Mouse (Mus musculus) heart, postnatal 14 days (tissue): ENCODE results near the gene Safb. TPM values are rescaled to one million over a fixed set of nuclear protein-coding genes. Genes with fewer than 3 reads are reported as not detected.
A peak's percentile ranks its signal among the peaks of the same experiment; 100 is the strongest.

Experiments used
- DNase-seq, 2 experiments: peaks; one replicate each; pipeline ENCODE4 v3.0.0; 2021 to 2022
- intact Hi-C: fragments of 180-260 bp; cut with DNase I; formaldehyde crosslinking; loops from one replicate; pipeline ENCODE4 v1.15.1; 2025
- long read RNA-seq, 2 experiments: library from polyadenylated mRNA; stranded (forward); transcript quantifications; one replicate each; pipeline ENCODE4 v2.0.0; 2021
- total RNA-seq, 2 experiments: library from RNA; stranded (reverse); gene quantifications; 2 replicates each; pipeline ENCODE4 v1.2.3; 2021

The Safb gene
- total RNA-seq, result 10 to 100 TPM; 78.1 to 88.8 TPM
- long read RNA-seq, experiment 1, transcript Safb-207 (21 exons, 3,122 nt), result minor isoform, 12 of 101 reads
- long read RNA-seq, experiment 1, transcript Safb-201 (21 exons, 3,106 nt), result major isoform, 63 of 101 reads
- long read RNA-seq, experiment 1, partial matches to known transcripts, result 5 of 101 reads
- long read RNA-seq, experiment 1, other reads (novel, unspliced or antisense), result 20 of 101 reads
- long read RNA-seq, experiment 2, transcript Safb-201 (21 exons, 3,106 nt), result major isoform, 58 of 89 reads
- long read RNA-seq, experiment 2, transcript Safb-207 (21 exons, 3,122 nt), result minor isoform, 5 of 89 reads
- long read RNA-seq, experiment 2, partial matches to known transcripts, result 5 of 89 reads
- long read RNA-seq, experiment 2, other reads (novel, unspliced or antisense), result 19 of 89 reads

DNA sequence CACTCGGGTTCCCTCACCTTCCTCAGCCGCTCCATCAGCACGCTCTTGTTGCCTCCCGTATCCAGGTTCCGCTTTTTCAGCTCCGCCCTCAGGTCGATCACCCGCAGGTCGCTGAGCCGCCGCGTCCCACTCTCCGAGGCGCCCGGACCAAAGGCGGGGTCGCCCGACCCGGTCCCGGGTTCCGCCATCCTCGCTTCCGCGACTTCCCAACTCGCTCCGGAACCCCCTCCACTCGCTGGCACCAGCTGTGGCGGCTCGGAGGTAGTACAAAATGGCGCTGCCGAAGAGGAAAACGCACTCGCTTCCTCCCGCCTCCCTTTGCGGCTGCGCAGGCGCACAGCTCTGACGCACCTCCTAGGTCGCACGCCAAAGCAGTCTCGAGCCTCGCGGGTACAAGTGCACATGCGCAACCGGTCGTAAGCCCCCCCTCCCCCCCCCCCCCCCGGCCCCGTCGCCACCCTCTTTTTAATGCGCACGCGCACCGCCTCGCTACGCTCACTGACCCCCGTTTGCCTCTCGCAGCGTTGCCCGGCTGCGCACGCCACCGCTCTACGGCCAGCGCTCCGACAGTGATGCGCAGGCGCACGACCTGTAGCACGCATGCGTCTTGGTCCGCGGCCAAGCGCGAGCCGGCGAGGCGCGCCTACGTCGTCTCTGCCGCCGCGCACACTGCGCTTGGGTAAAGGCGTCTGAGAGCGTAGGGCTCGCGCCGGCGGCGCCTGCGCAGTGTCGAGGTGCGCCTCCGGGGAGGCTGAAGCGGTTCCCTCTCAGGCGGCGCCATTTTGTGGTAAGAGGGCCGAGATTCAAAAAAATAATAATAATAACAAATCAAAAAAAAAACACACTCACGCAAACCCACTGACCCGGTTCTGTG lies at the start of gene Safb, which contains the start of gene Safb2:
TSS of gene Safb (plus strand) at position 569 of the 874 bp plus-strand sequence.
TSS of gene Safb2 (minus strand) at position 329 of the 874 bp plus-strand sequence.
- intact Hi-C loops, result loop anchor here (5.0 kb wide), 1 partner anchor 697 kb away; no protein-coding TSS in a partner anchor
- peak; percentile 100 for DNase-seq

DNA sequence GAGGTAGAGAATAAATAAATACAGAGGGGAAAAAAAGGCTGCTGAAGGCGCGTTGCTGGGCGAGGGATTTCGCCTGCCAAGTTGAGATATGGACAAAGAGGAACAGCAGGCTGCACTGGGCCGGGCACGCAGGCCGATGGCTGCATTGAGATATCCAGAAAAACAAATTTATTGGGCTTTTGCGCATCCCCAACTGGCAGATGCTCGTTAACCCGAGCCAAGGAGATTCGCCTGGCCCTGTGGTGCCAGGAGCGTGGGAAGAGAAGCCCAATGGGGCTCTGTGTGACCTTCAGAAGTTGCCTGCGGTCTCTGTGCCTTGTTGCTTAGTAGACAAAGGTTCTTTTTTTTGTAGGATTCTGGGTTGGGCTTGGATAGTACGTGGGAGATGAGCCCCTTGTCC lies 48.4 kb upstream of the Safb start:
- intact Hi-C loops, result no loop called here
- no peak for DNase-seq

DNA sequence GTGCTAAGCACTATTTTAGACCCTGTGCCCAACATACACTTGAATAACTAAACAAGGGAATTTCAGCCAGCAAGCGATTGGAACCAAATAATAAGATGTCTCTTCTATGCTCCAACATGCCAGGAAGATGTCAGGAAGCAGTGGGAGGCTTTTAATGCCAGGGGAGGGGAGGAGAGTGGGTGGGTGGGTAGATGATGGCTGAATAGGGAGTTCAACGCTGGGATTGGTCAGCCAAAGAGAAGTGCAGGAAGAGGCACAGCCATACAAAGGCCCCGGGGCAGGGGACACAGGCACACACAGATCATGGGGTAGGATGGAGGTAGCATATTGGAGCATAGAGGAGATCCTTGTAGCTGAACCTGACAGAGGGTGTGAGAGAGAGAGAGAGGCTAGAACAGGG lies 47.8 kb upstream of the Safb start:
- intact Hi-C loops, result no loop called here
- no peak for DNase-seq

DNA sequence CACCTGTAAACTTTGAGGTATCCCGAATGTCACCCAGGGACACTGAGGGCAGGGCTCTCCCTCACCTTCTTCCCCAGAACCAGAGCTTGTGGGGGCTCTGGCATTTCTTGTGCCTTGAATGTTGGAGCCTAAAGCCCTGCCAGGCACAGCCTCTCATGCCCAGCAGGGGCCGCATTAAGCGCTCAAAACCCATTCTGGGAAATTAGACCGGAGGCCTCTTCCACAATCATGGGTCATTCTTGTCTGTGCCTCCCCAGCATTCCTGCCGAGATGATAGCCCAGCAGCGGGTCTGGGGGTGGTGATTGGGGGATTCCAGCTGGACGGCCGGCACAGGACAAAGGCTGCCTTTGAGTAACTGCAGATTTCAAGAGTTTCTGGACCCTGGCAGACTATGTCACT lies 46.7 kb upstream of the Safb start:
- intact Hi-C loops, result no loop called here

DNA sequence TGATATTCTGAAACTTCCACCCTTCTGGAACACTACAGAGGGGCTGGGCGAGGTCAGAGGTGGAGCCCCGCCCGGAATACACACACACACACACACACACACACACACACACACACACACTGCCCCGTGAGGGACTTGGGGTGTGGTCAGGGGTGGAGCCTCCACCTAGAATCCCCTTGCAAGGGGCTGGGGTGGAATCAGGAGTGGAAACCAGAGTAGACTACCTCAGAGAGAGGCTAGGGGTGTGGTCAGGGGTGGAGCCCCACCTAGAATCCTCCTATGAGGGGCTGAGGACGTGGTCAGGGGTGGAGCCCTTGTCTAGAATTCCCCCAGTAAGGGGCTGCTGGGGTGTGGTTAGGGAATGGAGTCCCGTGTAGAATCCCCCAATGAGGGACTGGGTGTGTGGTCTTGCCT lies 44.1 kb upstream of the Safb start:
- DNase-seq, result no peak
- intact Hi-C loops, result no loop called here

More for the DNA sequence above, 46.7 kb upstream of the Safb start:
- DNase-seq, result no peak

DNA sequence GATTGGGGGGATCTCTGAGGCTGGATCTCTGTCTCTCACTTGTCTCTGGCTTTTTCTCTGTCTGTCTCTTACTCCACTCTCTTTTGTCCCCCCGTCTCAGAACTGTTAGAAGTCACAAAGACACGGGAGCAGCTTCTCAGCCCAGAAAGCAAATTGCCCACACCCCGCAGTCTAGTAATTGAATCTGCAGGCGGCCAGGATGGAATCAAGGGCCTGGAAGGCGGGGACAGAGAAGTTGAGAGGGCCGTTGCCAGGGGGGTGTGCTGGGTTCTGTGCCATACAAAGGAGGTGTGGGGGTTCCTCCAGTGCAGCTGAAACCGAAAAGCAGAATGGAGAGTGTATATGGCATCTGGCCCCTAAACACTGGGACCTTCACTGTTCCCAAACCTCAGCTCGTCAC lies 41.9 kb upstream of the Safb start:
- DNase-seq, result no peak
- intact Hi-C loops, result no loop called here

DNA sequence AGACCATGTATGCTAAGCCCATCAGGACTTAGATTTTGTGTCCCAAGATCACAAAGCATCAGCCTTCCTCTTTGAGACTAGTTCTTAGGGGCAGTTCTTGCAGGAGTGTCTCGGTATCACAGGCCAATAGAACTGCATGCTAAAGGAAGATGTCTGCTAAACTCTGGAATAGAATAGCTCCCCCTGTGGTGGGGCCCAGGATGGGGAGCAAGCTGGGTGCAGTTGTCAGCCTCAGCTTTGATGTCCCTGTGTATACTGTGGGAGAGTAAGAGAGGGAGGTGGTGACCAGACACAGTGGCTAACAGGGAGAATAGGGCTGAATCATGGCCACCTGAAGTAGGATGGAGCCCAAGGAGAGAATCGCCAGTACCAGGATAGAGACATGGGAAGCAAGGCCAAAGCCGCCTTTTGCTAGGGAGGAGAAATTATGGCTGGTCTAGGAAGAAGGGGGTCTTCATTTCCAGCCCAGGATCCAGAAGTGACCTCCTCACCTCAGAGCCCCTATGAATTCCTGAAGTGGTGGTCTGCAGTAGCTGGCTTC lies 40.9 kb upstream of the Safb start:
- DNase-seq, result no peak
- intact Hi-C loops, result no loop called here

DNA sequence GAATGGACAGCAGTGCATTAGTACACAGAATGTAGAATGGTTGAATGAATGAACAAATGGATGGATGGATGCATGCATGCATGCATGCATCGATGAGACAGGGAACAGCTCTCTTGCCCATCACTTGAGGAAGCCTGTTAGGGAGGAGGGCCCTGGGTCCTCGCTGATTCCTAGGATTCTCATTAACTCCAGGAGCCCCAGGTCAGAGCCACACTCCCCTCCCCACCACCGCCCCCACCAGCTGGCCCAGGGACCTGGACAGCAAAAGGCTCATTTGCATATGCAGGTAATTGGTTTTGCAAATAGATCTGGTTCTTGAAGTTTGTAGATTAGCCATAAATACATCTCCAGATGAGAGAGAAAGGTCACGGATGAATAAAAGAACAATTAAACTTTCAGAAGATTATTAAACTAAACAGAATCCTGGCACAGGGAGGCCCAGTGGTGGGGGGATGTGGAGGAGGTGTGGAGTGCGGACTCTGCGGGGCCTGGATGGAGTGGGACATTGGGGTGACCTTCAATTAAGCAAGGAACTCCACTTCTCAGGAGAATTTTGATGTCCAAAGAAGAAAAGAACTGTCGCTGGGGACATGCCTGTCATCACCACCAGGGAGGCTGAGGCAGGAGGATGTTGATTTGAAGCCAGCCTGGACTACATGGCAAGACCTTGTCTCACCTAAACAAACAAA lies 39.8 kb upstream of the Safb start:
- intact Hi-C loops, result no loop called here
- no peak for DNase-seq

DNA sequence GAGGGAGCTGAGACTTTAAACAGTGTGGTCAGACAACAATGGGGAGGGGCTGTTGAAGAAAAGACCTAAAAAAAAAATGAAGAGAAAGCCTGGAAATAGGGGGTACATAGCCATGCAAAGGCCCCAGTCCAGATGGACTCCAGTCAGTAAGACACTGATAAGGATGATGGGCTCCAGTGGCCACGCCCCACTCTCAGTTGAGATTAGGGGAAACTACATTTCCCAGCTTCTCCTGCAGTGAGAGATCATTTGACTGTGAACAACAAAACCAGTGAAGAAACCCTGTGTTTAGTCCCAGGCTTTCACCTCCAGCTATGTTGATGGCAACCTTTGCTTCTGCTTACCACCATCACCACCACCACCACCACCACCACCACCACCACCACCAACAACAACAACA lies 38.7 kb upstream of the Safb start:
- intact Hi-C loops, result no loop called here
- no peak for DNase-seq

DNA sequence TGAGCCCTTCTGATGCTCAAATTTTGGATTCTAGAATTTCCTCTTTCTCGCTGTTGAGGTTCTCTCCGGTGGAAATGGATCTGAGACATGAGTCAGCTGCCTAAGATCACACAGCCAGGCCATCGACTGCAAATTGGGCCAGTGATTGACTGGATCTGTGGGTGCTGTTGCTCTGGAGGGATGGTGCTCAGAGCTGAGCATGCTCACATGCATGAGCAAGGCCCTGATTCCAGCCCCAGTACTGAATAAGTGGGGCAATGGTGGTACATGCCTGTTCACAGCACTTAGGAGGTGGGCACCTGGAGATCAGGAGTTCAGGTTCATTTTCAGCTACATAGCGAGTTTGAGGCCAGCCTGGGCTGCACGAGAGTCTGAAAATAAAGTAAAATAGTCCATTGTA lies 38.0 kb upstream of the Safb start:
- intact Hi-C loops, result no loop called here
- no peak for DNase-seq

DNA sequence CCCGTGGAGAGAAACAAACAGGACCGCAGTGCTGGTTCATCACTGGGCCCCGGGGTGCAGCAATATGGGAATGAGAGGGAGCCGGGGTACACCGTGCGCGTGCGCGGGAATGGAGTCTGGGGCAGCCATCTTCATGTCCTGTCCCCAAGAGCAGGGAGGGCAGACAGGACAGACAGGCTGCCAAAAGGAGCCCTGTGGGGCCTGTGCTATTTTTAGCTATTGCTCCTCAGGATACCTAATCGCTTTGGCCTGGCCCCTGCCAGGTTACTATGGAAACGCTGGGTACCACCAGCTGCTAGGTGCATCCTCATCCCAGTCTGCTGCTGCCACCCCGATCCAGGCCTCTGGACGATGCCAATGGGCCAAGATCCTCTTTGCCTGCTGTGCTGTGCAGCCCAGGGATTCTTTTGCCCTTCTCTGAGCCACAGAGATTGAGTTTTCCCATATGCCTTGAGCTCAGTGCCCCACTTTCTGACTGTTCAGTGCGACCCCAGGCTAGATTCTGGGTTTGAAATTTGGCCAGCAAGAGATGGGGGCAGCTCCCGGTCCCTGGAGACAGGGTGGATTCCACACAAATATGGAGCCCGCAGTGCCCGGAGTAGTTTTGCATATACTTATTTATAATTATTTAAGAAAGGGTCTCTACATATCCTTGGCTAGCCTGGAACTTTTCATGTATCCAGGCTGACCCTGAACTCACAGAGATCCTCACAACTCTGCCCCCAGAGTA lies 37.3 kb upstream of the Safb start:
- intact Hi-C loops, result no loop called here
- DNase-seq, result peak in 1 of 2 experiments; percentile 35

DNA sequence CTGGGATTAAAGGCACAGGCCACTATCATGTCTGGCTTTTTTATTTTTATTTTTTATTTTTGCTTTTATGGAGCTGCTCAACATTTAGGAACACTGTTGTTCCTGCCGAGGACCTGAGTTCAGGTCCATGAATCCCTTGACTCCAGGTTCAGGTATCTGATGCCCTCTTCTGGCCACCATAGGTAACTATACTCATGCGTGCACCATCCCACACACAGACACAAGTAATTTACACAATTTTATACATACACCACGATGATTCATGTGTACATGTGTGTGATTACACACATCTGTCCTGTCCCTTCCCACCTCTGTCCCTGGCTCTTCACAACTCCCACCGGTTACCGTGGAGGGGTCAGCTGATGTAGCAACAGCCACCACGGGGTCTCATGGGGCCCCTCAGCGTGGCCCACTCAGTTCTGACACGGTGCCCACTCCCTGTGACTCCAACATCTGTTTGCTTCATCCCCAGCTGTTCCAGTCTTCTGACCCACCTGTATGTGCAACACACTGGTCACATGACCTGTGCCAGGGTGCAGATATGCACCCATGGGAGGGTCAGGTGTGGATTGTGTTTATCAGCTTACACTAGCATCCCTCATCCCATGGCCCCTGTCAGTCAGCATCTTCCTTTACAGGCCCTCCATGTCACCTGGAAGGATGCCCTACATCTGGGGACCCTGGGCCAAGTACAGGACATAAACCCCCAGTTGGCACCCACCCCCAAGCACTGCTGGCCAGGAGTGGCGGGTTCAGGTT lies 36.6 kb upstream of the Safb start:
- DNase-seq, result no peak
- intact Hi-C loops, result no loop called here

DNA sequence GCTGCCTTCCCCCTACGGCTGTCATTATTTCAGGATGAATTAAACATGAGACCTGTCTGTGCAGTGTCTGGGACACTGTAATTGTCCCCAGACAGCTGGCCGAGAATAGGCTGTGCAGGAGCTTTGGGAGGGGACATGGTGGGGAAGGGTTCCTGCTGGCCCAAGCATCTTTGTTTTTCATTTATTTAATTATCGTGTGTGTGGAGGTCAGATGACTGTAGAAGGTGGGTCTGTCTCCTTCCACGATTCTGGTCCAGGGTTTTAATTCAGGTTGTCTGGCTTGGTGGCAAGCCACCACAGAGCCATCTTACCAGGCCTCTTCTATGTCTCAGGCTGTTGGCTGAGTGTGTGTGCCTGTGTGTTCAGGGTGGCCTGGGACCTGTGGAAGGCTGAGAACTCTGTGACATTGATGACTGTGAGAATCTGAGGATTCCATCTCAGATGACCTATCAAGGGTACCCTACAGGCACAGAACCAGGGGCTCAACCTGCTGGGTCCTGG lies 36.0 kb upstream of the Safb start:
- intact Hi-C loops, result no loop called here
- no peak for DNase-seq

DNA sequence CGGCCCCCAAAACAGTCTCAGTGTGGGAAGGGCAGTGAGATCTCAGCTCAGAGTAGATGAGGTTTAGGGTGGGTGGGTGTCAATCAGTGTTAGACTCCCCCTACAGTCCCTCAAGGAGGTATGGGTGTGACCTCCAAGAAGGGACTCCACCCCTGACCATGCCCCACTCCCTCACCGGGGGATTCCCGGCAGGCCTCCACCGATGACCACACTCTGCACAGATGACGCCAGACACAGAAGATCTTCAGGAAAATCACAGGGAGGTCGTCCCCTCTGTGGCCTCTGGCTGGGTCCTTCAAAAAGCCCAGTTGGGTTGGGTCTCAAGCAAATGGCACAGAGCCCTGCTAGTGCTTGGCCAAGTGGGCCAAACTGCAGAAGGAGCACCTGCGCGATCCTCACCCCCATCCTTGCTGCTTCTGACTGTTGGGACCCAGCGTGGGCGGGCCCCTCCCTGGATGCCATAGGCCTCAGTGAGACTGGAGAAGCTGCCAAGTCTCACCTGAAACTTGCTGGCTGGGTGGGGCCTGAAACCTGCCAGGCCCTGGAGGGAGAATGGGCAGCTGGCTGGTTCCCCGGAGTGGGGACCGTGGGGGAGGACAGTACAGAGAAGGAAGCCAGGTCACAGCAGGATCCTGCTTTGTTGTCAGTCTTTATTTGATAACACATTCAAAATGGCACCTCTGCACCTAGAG lies 33.7 kb upstream of the Safb start:
- intact Hi-C loops, result loop anchor here (5.0 kb wide), 1 partner anchor 69 kb away; no protein-coding TSS in a partner anchor
- no peak for DNase-seq

DNA sequence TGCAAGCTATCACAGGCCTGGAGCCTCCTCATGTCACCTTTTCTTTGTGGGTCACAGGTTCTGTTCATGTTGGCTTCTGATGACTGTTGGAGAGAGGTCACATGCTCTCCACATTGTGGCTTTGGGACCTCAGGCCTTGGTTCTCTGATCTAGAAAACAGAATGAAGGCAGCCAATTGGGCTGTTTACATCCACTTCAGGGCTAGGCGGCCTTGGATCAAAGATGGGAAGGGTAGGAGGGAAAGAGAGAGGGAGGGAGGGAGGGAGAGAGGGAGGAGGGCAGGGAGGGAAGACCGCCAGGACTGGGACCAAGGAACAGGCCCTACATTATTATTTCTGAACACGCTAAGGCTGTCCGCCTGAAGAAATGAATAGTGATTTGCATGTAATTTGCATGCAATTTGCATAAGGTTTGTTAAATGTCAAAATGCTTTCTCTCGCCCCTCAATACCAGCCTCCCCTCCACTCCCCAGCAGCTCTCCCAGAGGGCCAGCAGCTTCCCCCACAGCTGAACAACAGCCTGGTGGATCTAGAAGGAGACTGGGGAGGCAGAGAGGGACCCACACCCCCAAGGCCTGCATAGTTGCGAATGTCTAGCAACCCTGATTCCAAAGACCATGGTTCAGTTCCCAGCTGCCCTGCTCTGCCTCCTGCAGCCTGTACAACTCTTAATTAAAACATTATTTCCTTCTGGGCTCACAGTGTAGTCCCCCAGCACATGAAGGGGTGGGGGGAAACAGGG lies 32.6 kb upstream of the Safb start:
- no peak for DNase-seq
- intact Hi-C loops, result loop anchor here (5.0 kb wide), 1 partner anchor 70 kb away; no protein-coding TSS in a partner anchor

DNA sequence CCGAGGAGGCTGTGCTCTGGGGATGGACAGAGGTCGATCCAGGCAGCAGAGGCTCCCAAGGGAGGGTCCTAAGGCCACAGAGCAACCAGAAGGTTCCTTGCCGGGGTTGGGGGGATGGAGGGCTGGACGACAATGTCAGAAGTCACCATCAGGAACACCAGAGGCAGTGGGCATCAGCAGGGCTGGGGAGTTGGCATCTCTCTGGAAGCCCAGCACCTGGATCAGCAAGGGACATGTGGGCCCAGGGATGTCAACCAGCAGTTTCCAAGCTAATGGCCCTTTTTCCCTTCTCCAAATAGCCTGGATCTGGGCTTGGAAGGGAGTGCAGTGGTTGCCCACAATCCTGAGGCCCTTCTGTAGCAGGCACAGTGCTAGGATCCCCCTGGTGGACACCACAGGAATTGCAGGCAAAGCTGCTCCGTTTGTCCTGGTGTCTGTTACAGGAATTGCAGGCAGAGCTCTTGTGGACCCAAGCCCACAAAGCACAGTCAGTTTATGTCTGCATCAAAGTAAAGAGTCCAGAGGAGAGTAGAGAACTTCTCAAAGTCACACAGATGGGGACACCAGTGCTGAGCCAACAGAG lies 31.8 kb upstream of the Safb start:
- peak; percentile 59 to 78 for DNase-seq
- intact Hi-C loops, result loop anchor here (1.0 to 5.0 kb wide), 2 partner anchors 71 to 196 kb away; no protein-coding TSS in a partner anchor

DNA sequence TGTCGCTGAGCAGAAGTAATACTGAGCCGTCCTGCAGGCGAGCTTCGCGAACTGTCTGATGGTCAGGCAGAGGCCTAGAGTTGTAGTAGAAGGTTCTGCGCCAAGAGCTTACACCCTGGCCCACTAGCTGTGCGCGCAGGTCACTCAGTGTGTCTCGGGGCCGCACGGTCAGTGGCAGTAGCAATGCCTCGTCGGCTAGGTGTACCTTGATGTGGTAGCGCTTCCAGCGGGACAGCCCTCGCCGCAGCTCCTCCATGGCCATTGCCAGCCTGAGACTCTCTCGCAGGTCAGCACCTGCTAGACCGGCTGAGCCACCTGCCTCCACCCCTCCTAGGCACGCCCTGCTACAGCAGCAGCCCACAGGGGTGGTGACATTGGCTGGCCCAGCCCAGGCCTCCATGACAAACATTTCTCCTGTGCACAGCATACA lies 30.5 kb upstream of the Safb start, which contains the start of gene Gm20219:
TSS of gene Gm20219 (minus strand) at position 266 of the 430 bp plus-strand sequence.
- intact Hi-C loops, result loop anchor here (5.0 kb wide), 1 partner anchor 72 kb away; no protein-coding TSS in a partner anchor
- no peak for DNase-seq
